Mouse (Mus musculus) retina, embryonic 14.5 days (tissue): Measurements from ENCODE around the gene Herc4.
A peak's percentile ranks its signal among the peaks of the same experiment; 100 is the strongest.
"Not testable (repeated sequence)": the region's sequence is repeated elsewhere in the genome, so short reads cannot be mapped to it uniquely, and the experiment has no call there.

Experiments used
- DNase-seq: peaks from one replicate; pipeline ENCODE4 v3.0.0-alpha.2; 2015; ENCODE audit warnings: low spot score

Herc4 gene

GRCm38 (mm10) chr10:63351099-63351498 lies 107.5 kb downstream of the Herc4 start:
- not testable (repeated sequence) for DNase-seq

- DNase-seq, result no peak
Measured at GRCm38 (mm10) chr10:63352111-63352510, 108.5 kb downstream of the Herc4 start.

GRCm38 (mm10) chr10:63360502-63360901 lies 116.9 kb downstream of the Herc4 start:
- DNase-seq, result no peak

- DNase-seq, result peak; percentile 32
Measured at GRCm38 (mm10) chr10:63365918-63366455, 122.4 kb downstream of the Herc4 start.

GRCm38 (mm10) chr10:63367386-63367785 lies 123.8 kb downstream of the Herc4 start:
- DNase-seq, result no peak
